Comparison of ENCODE assay signal across 31 mouse cellular contexts in the genomic region with DNA sequence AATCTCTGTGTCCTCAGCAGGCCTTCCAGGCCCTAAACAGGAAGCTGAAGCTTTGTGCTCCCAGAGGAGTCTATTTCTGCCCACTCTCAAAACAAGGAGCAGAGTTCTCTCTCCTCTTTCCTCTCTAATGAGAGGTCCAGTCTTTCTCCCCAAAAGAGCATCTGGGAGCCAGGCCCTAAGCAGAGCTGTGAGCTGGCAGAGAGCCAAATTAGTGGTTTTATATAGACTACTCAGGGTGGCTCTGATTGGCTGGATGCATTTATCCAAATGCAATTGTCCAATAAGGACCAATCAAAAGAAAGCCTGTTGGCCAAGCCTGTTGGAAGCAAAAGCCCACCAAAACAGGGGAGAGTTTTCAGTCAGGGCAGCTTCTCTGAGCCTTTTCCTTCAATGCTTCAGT. TPM values are rescaled to one million over a fixed set of nuclear protein-coding genes. Genes with fewer than 3 reads are reported as not detected.
DNase-seq lines count a peak whose midpoint lies in the region; ATAC-seq and TF ChIP-seq lines count a peak whose summit lies in the region.
"Had no signal": no experiment of that assay in that cellular context is flagged by ENCODE, and none has a peak within 500 bp of the region (broad histone marks: within the 10 kb centered on the region; RNA-seq: fewer than 3 reads in every experiment).

No protein-coding gene starts in this region.

- TF ChIP-seq CTCF in lung, embryonic 14.5 days (IDR thresholded peaks at IDR 0.05; ENCODE audit: low read depth), result no peak

- H3K36me3 ChIP-seq in lung, embryonic 14.5 days (ENCODE audit: insufficient read depth), result no peaks in the 10 kb centered on the region
- H3K36me3 ChIP-seq: embryonic facial prominence, embryonic 10.5 days; embryonic facial prominence, embryonic 13.5 days; G1E; heart, embryonic 13.5 days; hindbrain, embryonic 10.5 days; hindbrain, embryonic 13.5 days; intestine, embryonic 15.5 days had no signal

- H3K27ac ChIP-seq in lung, embryonic 14.5 days (ENCODE audit: low read depth), result no peak overlapping the region
- H3K27ac ChIP-seq: embryonic facial prominence, embryonic 10.5 days; embryonic facial prominence, embryonic 13.5 days; forebrain, embryonic 13.5 days; gastrocnemius, adult 2 months; heart, embryonic 13.5 days; hindbrain, embryonic 10.5 days; hindbrain, embryonic 13.5 days; intestine, embryonic 15.5 days had no signal

- H3K27me3 ChIP-seq in lung, embryonic 14.5 days (ENCODE audit: insufficient read depth, low read length), result no peaks in the 10 kb centered on the region
- H3K27me3 ChIP-seq: intestine, embryonic 15.5 days had no signal

- H3K9ac ChIP-seq in lung, embryonic 14.5 days, result no peak overlapping the region
- H3K9ac ChIP-seq: embryonic facial prominence, embryonic 13.5 days; forebrain, embryonic 13.5 days; forebrain, postnatal 0 days; heart, embryonic 13.5 days; hindbrain, embryonic 13.5 days; intestine, embryonic 15.5 days had no signal

- no peaks in the 10 kb centered on the region for H3K9me3 ChIP-seq in lung, embryonic 14.5 days (ENCODE audit: low read depth, low read length)
- H3K9me3 ChIP-seq: embryonic facial prominence, embryonic 10.5 days; embryonic facial prominence, embryonic 13.5 days; forebrain, embryonic 13.5 days; G1E; heart, embryonic 13.5 days; hindbrain, embryonic 10.5 days; hindbrain, embryonic 13.5 days; intestine, embryonic 15.5 days had no signal

- H3K4me2 ChIP-seq in lung, embryonic 14.5 days, result no peak overlapping the region
- H3K4me2 ChIP-seq: embryonic facial prominence, embryonic 13.5 days; forebrain, embryonic 13.5 days; heart, embryonic 13.5 days; hindbrain, embryonic 13.5 days; intestine, embryonic 15.5 days had no signal

- no peaks in the 10 kb centered on the region for H3K4me1 ChIP-seq in lung, embryonic 14.5 days (ENCODE audit: insufficient read depth)
- H3K4me1 ChIP-seq: embryonic facial prominence, embryonic 13.5 days; heart, embryonic 13.5 days; hindbrain, embryonic 13.5 days; intestine, embryonic 15.5 days had no signal

- intact Hi-C loops in heart, postnatal 25 days (cut with DNase I), result no loop called here

- ATAC-seq in lung, embryonic 14.5 days (ENCODE audit: insufficient read depth), result no peak
- ATAC-seq: forebrain, embryonic 13.5 days; forebrain, postnatal 0 days; hindbrain, embryonic 16.5 days; intestine, embryonic 15.5 days had no signal

- H3K4me3 ChIP-seq in lung, embryonic 14.5 days (ENCODE audit: low read depth, low read length), result no peak overlapping the region
- H3K4me3 ChIP-seq: embryonic facial prominence, embryonic 10.5 days; embryonic facial prominence, embryonic 13.5 days; erythroblast, embryonic 14.5 days; forebrain, embryonic 13.5 days; gastrocnemius, adult 2 months; heart, embryonic 13.5 days; hindbrain, embryonic 10.5 days; hindbrain, embryonic 13.5 days; intestine, embryonic 15.5 days had no signal

- peak; percentile 85 for DNase-seq in heart, adult 11 months
- no peak for DNase-seq in heart, postnatal 25 days (ENCODE audit: low spot score)
- peak; percentile 43 for DNase-seq in lung, embryonic 14.5 days
- DNase-seq in lung, adult 18-20 months, result no peak
- DNase-seq in MN1 (ENCODE audit: low spot score), result peak; percentile 12
- DNase-seq in testis, postnatal 14 days (ENCODE audit: low spot score), result no peak
- DNase-seq: adrenal gland, adult 2 months; adrenal gland, postnatal 14 days; B cell, adult 2 months; cerebellum, adult 11-12 months; cerebellum, adult 8-10 months; cerebellum, postnatal 36 days; embryo, embryonic 11 days; forebrain, postnatal 0 days; gastrocnemius, adult 2 months; gastrocnemius, postnatal 14 days; heart, postnatal 14 days had no signal

RNA-seq across cellular contexts. Expression of gene Sox1, which starts 44.0 kb away (rescaled TPM):
- total RNA-seq in heart, postnatal 25 days (2021), result not detected
- polyA plus RNA-seq in lung, embryonic 14.5 days (2014; fragmentation: Nextera tagmentation; extraction: Ambion mirVana), result 0.04 TPM in 1 of 2 replicates, not detected in the other
- total RNA-seq: adrenal gland, adult 2 months; adrenal gland, postnatal 14 days; CH12.LX; gastrocnemius, adult 2 months; gastrocnemius, postnatal 14 days; gastrocnemius, postnatal 4 days; heart, adult 18-20 months; heart, postnatal 14 days had no signal
- polyA plus RNA-seq: embryonic facial prominence, embryonic 13.5 days; G1E; heart, embryonic 13.5 days; heart, embryonic 16.5 days; intestine, embryonic 15.5 days had no signal

Comparison
In these comparisons a context has a peak if more than half of its experiments do, and no peak if none do; other contexts are left out.
1. DNase-seq: peak in heart, adult 11 months (single experiment), lung, embryonic 14.5 days (single experiment) and MN1 (single experiment); none in heart, postnatal 25 days (single experiment), lung, adult 18-20 months (0 of 2) and testis, postnatal 14 days (single experiment).